Mouse (Mus musculus): ENCODE results near the gene Nphp3.
A peak's percentile ranks its signal among the peaks of the same experiment; 100 is the strongest.

Nphp3 gene

DNA sequence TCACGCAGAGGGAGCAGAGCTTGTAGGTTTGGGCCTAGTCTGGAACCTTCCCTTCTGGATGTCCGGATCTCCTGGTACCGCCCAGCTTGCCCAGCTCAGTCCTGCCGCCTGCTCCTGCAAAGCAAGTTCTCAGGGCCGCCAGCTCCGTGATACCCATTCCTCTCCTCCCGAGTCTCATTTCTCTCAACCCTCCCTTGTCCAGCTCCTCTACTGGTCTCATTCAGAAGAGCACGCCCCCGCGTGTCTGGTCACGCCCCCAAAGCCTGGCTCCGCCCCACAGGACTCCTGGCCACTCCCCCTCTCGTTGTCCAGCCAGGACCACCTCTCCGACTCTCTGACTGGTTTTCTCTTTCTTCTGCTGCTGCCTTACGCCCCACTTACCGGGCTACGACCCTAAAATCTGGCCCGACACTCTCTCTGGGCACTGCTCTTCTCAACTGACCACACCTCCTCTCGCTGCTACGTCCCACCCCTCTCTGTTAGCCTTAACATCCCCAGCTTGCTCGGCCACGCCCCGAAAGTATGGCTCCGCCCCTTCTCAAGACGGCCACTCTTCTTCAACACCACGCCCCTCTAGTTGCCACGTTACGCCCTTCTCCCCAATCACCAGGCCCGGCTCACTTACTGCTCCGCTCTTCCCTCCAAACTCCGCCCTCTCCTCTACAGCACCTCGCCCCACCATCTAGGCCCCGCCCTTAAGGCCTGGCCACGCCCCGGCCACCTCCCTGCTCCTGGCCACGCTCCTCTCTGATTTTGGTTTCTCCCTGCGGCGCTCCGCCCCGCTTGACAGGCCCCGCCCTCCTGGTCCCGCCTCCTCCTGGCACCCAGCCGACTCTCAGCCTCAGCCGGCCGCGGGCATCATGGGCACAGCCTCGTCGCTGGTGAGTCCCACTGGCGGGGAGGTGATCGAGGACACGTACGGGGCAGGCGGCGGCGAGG lies at the start of gene Nphp3:
TSS of gene Nphp3 (plus strand) at position 624 of the 939 bp plus-strand sequence.
- peak; percentile 95 for DNase-seq (ENCODE audit: low read depth)

- DNase-seq (ENCODE audit: low read depth): no peak
These were observed 43.6 kb upstream of the Nphp3 start for GRCm38 (mm10) chr9:103958722-103959121.

DNA sequence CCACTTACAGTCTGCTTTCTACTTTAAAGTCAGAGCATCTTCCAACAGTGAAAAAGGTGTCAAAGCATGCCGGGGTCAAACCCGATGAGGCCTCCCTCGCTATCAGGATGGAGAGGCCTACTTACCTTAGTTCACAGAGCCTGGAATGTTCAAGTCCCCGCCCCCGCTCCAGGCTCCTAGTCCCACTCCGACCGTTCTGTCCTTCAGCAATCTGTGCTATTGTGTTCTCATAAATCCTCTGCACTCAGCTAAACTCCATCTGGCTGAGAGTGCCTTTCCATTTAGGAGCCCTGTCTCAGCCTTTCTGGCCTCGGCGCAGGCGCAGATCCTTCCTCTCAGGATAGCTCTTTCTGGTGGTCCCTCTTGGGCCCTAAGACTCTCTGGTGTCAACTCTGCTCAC lies 42.4 kb upstream of the Nphp3 start:
- DNase-seq (ENCODE audit: low read depth): no peak

- DNase-seq (ENCODE audit: low read depth): peak; percentile 42
These were observed 5.8 kb upstream of the Nphp3 start for GRCm38 (mm10) chr9:103996496-103996895.

DNA sequence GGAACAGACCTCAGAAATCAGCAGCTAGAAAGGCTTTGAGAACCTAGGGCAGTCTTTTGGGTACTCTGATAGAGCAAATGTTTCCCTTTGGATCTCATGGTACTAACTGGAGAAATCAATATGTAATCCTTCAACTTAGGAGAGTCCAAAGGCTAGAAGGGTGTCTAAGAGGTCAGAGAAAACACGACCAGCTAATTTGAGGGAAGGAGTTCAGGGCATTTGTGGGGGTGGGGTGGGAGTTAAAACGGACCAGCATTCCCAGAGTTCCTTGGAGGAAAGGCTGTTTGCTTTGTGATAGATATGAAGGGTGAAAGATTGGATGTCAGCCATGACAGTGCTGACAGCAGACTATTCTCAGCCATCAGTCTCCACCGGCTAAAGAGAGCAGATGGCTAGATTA lies 1.7 kb upstream of the Nphp3 start:
- DNase-seq (ENCODE audit: low read depth): no peak

DNA sequence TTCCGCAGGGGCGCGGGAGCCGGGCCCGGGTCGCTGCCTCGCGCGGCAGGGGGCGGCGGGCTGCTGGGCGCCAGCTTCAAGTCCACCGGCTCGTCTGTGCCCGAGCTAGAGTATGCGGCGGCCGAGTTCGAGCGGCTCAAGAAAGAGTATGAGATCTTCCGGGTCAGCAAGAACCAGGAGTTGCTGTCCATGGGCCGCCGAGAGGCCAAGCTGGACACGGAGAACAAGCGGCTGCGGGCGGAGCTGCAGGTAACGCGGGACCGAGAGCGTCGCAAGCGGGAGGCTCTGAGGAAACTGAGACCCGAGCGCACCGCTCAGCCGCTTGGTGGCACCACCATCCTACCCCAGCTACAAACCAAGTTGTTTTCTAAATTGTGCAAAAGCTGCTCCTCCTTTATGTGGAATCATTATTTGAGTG lies 578 bp downstream of the Nphp3 start:
- peak; percentile 33 for DNase-seq (ENCODE audit: low read depth)

GRCm38 (mm10) chr9:104014526-104014925 lies 12.2 kb downstream of the Nphp3 start:
- no peak for DNase-seq (ENCODE audit: low read depth)

- DNase-seq (ENCODE audit: low read depth): no peak
These were observed 18.7 kb downstream of the Nphp3 start for GRCm38 (mm10) chr9:104021026-104021425.

DNA sequence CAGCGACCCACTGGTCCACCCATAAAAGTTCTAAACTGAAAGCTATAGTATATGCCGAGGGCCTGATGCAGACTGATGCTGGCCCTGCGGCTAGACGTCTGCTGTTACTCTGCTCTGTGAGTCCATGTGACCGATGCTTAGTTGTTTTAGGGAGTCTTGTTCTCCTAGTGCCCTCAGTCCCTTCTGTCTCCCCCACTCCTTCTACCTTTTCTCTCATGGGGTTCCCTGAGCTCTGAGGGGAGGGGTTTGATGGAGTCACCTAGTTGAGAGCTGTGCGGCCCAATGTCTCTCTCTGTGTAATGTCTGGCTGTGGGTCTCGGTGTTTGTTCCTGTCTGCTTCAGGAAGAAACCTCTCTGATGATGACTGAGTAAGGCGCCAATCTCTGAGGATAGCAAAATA lies 24.8 kb downstream of the Nphp3 start:
- DNase-seq (ENCODE audit: low read depth): no peak

DNA sequence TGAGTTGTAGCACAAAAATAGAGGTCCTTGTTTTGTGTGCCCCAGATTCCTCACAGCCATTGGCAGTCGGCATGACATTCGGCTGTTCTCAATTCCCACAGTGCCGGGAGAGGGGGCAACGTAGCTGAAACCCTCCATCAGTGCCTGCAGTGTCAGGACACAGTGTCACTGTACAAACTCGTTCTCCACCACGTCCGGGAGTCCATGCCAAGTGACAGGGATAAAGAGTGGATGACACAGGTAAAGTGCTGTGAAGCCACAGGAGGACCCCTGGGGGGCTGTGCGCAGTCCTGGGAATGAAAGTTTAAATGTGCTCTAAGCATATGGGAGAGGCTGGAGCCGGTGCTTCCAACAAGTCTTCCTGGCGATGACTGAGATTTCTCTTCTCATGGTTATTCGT lies 27.5 kb downstream of the Nphp3 start:
- no peak for DNase-seq (ENCODE audit: low read depth)

GRCm38 (mm10) chr9:104034231-104034630 lies 31.9 kb downstream of the Nphp3 start:
- DNase-seq (ENCODE audit: low read depth): no peak

DNA sequence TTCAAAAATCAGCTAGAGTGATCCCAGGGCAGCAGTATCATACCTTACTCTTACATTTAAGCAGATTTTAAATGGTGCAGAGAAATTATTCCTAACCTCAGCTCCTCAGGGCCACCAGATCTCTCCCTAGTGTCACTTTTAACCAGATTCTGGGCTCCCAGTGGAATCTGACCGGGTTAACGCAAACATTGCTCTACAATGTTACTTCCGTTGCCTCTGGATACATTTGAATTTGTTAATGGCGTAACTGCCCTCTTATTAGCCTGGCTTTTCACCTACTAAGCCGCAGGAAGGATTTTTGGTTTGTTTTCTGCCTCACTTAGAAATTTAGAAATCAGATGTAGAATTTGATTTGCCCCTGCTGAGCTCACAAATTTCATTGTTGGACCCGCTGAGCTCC lies 32.4 kb downstream of the Nphp3 start:
- no peak for DNase-seq (ENCODE audit: low read depth)

- DNase-seq (ENCODE audit: low read depth): peak; percentile 53
These were observed 33.1 kb downstream of the Nphp3 start for GRCm38 (mm10) chr9:104035261-104036015.

DNA sequence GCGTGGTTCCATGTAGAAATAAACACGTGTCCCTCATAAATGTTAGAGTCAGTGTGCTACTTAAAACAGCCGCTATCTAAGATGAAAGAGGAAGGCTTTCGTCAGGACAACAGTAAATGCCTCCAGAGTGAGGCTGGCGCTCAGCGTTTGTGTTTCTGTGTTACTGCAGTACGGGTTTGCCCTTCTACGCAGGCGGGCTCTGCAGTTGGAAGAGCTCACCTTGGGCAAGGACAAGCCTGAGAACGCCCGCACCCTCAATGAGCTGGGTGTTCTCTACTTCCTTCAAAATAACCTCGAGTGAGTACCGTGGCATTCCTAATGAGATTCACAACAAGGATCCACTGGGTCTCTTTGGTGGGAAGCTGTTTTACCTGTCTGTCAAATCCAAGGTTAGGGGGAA lies 35.9 kb downstream of the Nphp3 start:
- no peak for DNase-seq (ENCODE audit: low read depth)

- no peak for DNase-seq (ENCODE audit: low read depth)
These were observed 36.8 kb downstream of the Nphp3 start for GRCm38 (mm10) chr9:104039031-104039695.

GRCm38 (mm10) chr9:104039742-104040141 lies 37.4 kb downstream of the Nphp3 start:
- no peak for DNase-seq (ENCODE audit: low read depth)

GRCm38 (mm10) chr9:104040362-104040761 lies 38.0 kb downstream of the Nphp3 start, which contains the start of gene Gm28305:
Gm28305 (plus strand) TSS chr9:104040662.
- DNase-seq (ENCODE audit: low read depth): no peak

DNA sequence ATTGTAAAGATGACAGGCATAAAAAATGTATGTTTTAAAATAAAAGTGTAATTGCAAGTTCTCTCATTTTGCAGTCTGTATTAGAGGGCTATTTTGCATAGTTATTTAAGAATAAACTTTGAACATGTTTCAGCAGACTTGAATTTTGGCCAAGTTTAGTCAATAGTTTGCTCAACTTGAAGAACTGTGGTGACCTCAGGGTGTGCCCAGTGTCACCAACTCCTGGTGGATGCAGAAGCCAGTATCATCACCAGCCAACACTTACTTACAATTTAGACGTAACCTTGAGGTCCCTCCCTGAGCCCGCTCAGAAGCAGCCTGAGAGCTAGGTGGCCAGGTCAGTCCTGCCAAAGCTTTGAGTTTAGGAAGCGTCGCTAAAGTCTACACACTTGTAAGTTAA lies 41.3 kb downstream of the Nphp3 start:
- DNase-seq (ENCODE audit: low read depth): no peak

DNA sequence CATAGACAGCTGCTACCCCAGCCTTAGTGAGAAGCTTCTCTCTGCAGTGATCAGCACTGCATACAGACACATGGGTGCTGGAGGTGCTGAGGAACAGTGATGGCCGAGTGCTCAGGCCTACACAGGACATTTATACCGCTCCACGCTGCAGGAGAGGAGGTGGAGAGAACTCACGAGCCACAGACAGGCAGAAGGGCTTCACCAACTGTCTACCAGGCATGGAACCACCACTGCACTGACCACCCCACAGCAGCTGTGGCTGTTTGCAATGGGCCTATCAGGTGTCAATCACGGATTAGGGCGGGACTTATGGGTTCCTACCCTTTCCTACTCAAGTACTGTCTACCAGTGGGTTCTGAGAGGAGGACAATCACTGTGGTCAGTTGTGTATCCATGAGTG lies 48.7 kb downstream of the Nphp3 start:
- no peak for DNase-seq (ENCODE audit: low read depth)

DNA sequence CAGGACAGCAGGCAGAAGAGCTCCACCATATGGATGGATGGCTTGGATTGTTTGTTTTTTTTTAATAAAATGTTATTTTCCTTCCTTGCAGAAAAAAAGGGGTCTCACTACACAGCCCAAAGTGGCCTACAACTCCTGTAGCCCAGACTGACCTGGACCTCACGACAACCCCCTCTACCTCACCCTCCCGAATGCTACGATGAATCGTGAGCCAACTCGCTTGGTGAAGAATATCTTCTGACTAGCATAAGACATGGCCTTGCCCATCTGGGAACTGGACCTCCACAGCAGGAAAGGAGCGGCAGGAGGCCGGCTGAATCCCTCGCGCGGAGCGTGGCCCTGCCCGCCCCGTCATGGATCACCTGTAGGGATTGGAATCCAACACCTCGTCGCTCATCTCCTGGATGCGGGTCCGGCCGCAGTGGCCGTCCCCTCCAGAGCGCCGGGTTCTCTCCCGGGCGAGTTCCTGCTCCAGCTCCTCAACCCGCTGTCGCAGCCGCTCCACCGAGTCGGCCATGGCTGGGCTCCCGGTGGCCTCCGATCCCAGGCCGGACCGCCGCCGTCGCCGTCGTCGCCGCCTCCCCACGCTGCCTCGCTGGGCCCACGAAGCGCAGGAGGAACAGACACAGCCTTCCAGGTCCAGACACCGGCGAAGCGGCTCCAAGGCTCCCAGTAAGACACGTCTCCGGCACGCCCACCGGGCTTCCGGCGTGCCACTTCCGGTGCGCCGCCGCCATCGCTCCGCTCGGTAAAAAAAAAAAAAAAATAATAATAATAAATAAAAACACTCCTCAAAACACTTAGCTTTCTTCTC lies 60.3 kb downstream of the Nphp3 start, which contains the start of gene Uba5:
TSS of gene Uba5 (minus strand) at position 705 of the 814 bp plus-strand sequence.
- DNase-seq (ENCODE audit: low read depth): no peak

GRCm38 (mm10) chr9:104063244-104063961 lies 61.1 kb downstream of the Nphp3 start, which contains the start of gene Acad11:
Acad11 (plus strand) TSS chr9:104063377.
- DNase-seq (ENCODE audit: low read depth): peak; percentile 86
